In genomic region chr9:98985800-98986475, GRCm38 (mm10) we compare ENCODE assay signal across 1 mouse cellular context.
TF ChIP-seq lines count a peak whose summit lies in the region.

Faim (plus strand) TSS chr9:98986373.

TF ChIP-seq in MEL, 35 proteins besides CTCF, POLR2A, EP300 and RAD21 (continued from another document):
- TF ChIP-seq TCF12 (IDR thresholded peaks at IDR 0.05; ENCODE audit: low read depth, low read length) (no peak), SIN3A (IDR thresholded peaks at IDR 0.05; ENCODE audit: low read length) (0 out of 2 replicates have a peak, but pooled peaks have one; percentile 50), RCOR1 (IDR thresholded peaks at IDR 0.05; ENCODE audit: low read depth, low read length) (no peak), ZC3H11A (IDR thresholded peaks at IDR 0.05; ENCODE audit: low read depth, low read length) (no peak), POLR2AphosphoS5 (IDR thresholded peaks at IDR 0.05; ENCODE audit: borderline replicate concordance, low read depth, low read length) (no peak)
